In genomic region chr10:44744221-44744620, GRCm38 (mm10) we compare ENCODE assay signal across 13 mouse cellular contexts.
A peak's percentile ranks its signal among the peaks of the same experiment; 100 is the strongest.
DNase-seq lines count a peak whose midpoint lies in the region; ATAC-seq and TF ChIP-seq lines count a peak whose summit lies in the region.
"Had no signal": no experiment of that assay in that cellular context is flagged by ENCODE, and none has a peak within 500 bp of the region (broad histone marks: within the 10 kb centered on the region; RNA-seq: fewer than 3 reads in every experiment).

No protein-coding gene starts in this region.

- TF ChIP-seq CTCF in hindbrain, postnatal 0 days (IDR thresholded peaks at IDR 0.05; ENCODE audit: low read depth) = no peak

- no peaks in the 10 kb centered on the region for H3K36me3 ChIP-seq in heart, embryonic 11.5 days (ENCODE audit: control insufficient read depth, insufficient read depth, low read length)
- H3K36me3 ChIP-seq in hindbrain, postnatal 0 days (ENCODE audit: insufficient read depth, low read length) = no peaks in the 10 kb centered on the region
- H3K36me3 ChIP-seq: heart, embryonic 15.5 days; stomach, embryonic 15.5 days had no signal

- H3K27me3 ChIP-seq in heart, embryonic 11.5 days (ENCODE audit: control insufficient read depth, insufficient read depth, low read length) = no peaks in the 10 kb centered on the region
- H3K27me3 ChIP-seq in hindbrain, postnatal 0 days (ENCODE audit: insufficient read depth, low read length) = no peaks in the 10 kb centered on the region
- H3K27me3 ChIP-seq: heart, embryonic 15.5 days; stomach, embryonic 15.5 days had no signal

- WGBS in heart, embryonic 11.5 days (ENCODE audit: insufficient replicate concordance) = 75% methylated on average over 2 of the region's 2 CpGs
- WGBS in hindbrain, postnatal 0 days = 41% methylated on average over 2 of the region's 2 CpGs

- no peak for ATAC-seq in heart, embryonic 11.5 days (replicated peaks; ENCODE audit: insufficient number of reproducible peaks, low FRiP score, low TSS enrichment)
- ATAC-seq in hindbrain, postnatal 0 days = no peak
- ATAC-seq: inflammation-experienced regulatory T-cells, adult 6 months had no signal

- DNase-seq in heart, adult 9 months (ENCODE audit: low spot score in 2 of 2) = peak; percentile 7 to 48
- peak; percentile 37 for DNase-seq in 3T3-L1 (ENCODE audit: low read depth, low spot score)
- peak; percentile 46 for DNase-seq in adipocyte (ENCODE audit: low spot score)
- peak; percentile 6 for DNase-seq in heart, postnatal 25 days (ENCODE audit: low spot score)
- no peak for DNase-seq in cerebellum, adult 18-20 months
- DNase-seq in hindbrain, postnatal 0 days (ENCODE audit: low spot score) = no peak
- DNase-seq in ovary, postnatal 14 days (ENCODE audit: low spot score) = no peak
- DNase-seq: layer of hippocampus, adult 9-11 months; thymus, postnatal 36 days had no signal

- intact Hi-C loops in heart, postnatal 25 days (cut with DNase I) = no loop called here

- H3K9ac ChIP-seq in heart, embryonic 11.5 days (ENCODE audit: low read depth, low read length) = no peak overlapping the region
- no peak overlapping the region for H3K9ac ChIP-seq in hindbrain, postnatal 0 days (replicated peaks; ENCODE audit: low read length)
- H3K9ac ChIP-seq: heart, embryonic 15.5 days; stomach, embryonic 15.5 days had no signal

- no peak overlapping the region for H3K27ac ChIP-seq in heart, embryonic 11.5 days (ENCODE audit: low read depth, low read length)
- no peak overlapping the region for H3K27ac ChIP-seq in hindbrain, postnatal 0 days
- H3K27ac ChIP-seq: heart, embryonic 15.5 days; stomach, embryonic 15.5 days had no signal

- H3K4me2 ChIP-seq in heart, embryonic 11.5 days = no peak overlapping the region
- H3K4me2 ChIP-seq in hindbrain, postnatal 0 days (ENCODE audit: low read depth, low read length) = no peak overlapping the region
- H3K4me2 ChIP-seq: heart, embryonic 15.5 days; stomach, embryonic 15.5 days had no signal

- H3K4me3 ChIP-seq in heart, embryonic 11.5 days (ENCODE audit: low read depth, low read length) = no peak overlapping the region
- no peak overlapping the region for H3K4me3 ChIP-seq in hindbrain, postnatal 0 days (ENCODE audit: low read length)
- H3K4me3 ChIP-seq: heart, embryonic 15.5 days; stomach, embryonic 15.5 days had no signal

- no peaks in the 10 kb centered on the region for H3K4me1 ChIP-seq in heart, embryonic 11.5 days (ENCODE audit: control insufficient read depth, insufficient read depth, low read length)
- no peaks in the 10 kb centered on the region for H3K4me1 ChIP-seq in hindbrain, postnatal 0 days (ENCODE audit: insufficient read depth, low read length)
- H3K4me1 ChIP-seq: heart, embryonic 15.5 days; stomach, embryonic 15.5 days had no signal

- no peaks in the 10 kb centered on the region for H3K9me3 ChIP-seq in heart, embryonic 11.5 days (replicated peaks; ENCODE audit: control insufficient read depth, low read length)
- H3K9me3 ChIP-seq in hindbrain, postnatal 0 days (ENCODE audit: low read length) = no peaks in the 10 kb centered on the region
- H3K9me3 ChIP-seq: heart, embryonic 15.5 days; stomach, embryonic 15.5 days had no signal

Comparison
In these comparisons a context has a peak if more than half of its experiments do, and no peak if none do; other contexts are left out.
1. DNase-seq: peak in heart, adult 9 months (2 of 2), 3T3-L1 (single experiment), adipocyte (single experiment) and heart, postnatal 25 days (single experiment); none in cerebellum, adult 18-20 months (0 of 2), hindbrain, postnatal 0 days (single experiment) and ovary, postnatal 14 days (single experiment).